Mouse (Mus musculus) cortical plate, adult 2 months (tissue): ENCODE results near the gene 3110082I17Rik.

Source experiments
- CTCF ChIP-seq: fragments of 200-500 bp; IDR thresholded peaks from 2 replicates; pipeline ENCODE4 v1.5.1; 2011; ENCODE audit warnings: mild to moderate bottlenecking, control low read depth, low read length; ENCODE audit not compliant: insufficient read depth; ENCODE audit errors: extremely low read depth
- POLR2A ChIP-seq: fragments of 200-500 bp; IDR thresholded peaks from 2 replicates; pipeline ENCODE4 v1.6.1; 2011; ENCODE audit warnings: mild to moderate bottlenecking, low read length, control low read depth; ENCODE audit not compliant: insufficient read depth; ENCODE audit errors: extremely low read depth

GRCm38 (mm10) chr5:139449161-139449791, 11.1 kb downstream of the 3110082I17Rik start:
- TF ChIP-seq CTCF (no peak), POLR2A (no peak)
